Mouse (Mus musculus) duodenum, adult 2 months (tissue): ENCODE data around the gene Gm8332. TPM values are rescaled to one million over a fixed set of nuclear protein-coding genes. Genes with fewer than 3 reads are reported as not detected.

Source experiments
- polyA plus RNA-seq: library from polyadenylated mRNA; depleted of rRNA; stranded (reverse); fragments of >200 nt; gene quantifications from 2 replicates; pipeline ENCODE4 v1.2.3, GENCODE M21; 2012; ENCODE audit warnings: low replicate concordance; rRNA removed

Gene Gm8332
- not detected in 2 replicates for polyA plus RNA-seq

DNA sequence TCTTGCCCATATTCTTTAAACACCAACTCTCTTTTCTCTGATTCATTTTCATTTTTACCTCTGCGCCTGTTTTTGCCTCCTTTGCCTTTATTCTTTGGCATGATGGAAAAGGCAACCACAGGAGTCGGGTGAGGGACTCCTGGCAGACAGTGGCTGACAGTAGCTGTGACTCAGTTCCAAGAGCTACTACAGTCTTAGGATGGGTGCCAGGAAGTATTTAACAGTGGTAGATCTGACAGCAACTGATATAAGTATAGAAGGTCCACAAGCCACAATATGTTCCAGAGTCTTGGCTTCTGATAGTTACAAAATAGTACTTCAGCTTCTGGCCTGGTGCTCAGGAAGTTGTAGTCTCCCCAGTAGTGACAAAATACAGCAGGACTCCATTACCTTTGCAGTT is at the start of gene Gm8332:
Gene Gm8332 (minus strand): TSS at position 101 of the 400 bp plus-strand sequence.

DNA sequence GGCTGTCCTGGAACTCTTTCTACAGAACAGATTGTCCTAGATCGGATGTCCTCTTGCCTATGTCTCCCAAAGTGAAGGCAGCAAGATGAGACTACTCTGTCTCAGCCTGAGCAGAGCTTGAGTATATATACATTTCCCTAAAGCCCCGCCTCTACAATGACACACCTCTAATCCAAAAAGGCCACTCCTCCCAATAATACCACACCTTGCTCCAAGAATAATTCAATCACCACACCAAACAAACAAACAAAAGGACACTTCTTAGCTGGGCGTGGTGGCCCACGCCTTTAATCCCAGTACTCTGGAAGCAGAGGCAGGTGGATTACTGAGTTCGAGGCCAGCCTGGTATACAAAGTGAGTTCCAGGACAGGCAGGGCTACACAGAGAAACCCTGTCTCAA is 24.5 kb upstream of the Gm8332 start, which contains the start of gene Gm5662:
Gene Gm5662 (minus strand): TSS at position 101 of the 400 bp plus-strand sequence.

Other genes with a start within 250 kb of the Gm8332 start
- gene Gm2075, start 238.3 kb downstream of the Gm8332 start, polyA plus RNA-seq: not detected in 2 replicates
- not detected in 2 replicates for gene Gm6803, start 231.3 kb downstream of the Gm8332 start, polyA plus RNA-seq
- gene Gm2056, start 223.1 kb downstream of the Gm8332 start, polyA plus RNA-seq: not detected in 2 replicates
- gene Gm16368, start 166.4 kb downstream of the Gm8332 start, polyA plus RNA-seq: not detected in 2 replicates
- gene Gm10436, start 68.0 kb downstream of the Gm8332 start, polyA plus RNA-seq: not detected in 2 replicates
- gene Gm5662, start 24.4 kb upstream of the Gm8332 start, polyA plus RNA-seq: not detected in 2 replicates
- not detected in 2 replicates for gene Gm5039, start 73.9 kb upstream of the Gm8332 start, polyA plus RNA-seq
- gene Adck1, start 110.5 kb upstream of the Gm8332 start, polyA plus RNA-seq: 14.1 and 15.5 TPM in 2 replicates